Mouse (Mus musculus) adrenal gland, postnatal 0 days (tissue): ENCODE data around the gene Vmn1r177. TPM values are rescaled to one million over a fixed set of nuclear protein-coding genes. Genes with fewer than 3 reads are reported as not detected.

ENCODE experiments used
- polyA plus RNA-seq: library from polyadenylated mRNA; unstranded; fragments of >200 nt; fragmentation: Nextera tagmentation; extraction: Ambion mirVana; gene quantifications from 2 replicates; pipeline ENCODE4 v1.2.1, GENCODE M21; 2015

Gene Vmn1r177
- not detected in 2 replicates for polyA plus RNA-seq

GRCm38 (mm10) chr7:23866349-23866748 lies at the start of gene Vmn1r177:
Vmn1r177 (minus strand) TSS chr7:23866449.

GRCm38 (mm10) chr7:23891709-23892108 lies 25.5 kb upstream of the Vmn1r177 start, which contains the start of gene Vmn1r178:
Vmn1r178 (plus strand) TSS chr7:23892009.

GRCm38 (mm10) chr7:23837272-23837671 lies 29.0 kb downstream of the Vmn1r177 start, which contains the start of gene Vmn1r176:
Vmn1r176 (minus strand) TSS chr7:23837372.

Other genes starting within 250 kb of the Vmn1r177 start
- gene Vmn1r171, start 235.7 kb downstream of the Vmn1r177 start, polyA plus RNA-seq = not detected in 2 replicates
- not detected in 2 replicates for gene Vmn1r172, start 208.1 kb downstream of the Vmn1r177 start, polyA plus RNA-seq
- gene Vmn1r173, start 165.7 kb downstream of the Vmn1r177 start, polyA plus RNA-seq = not detected in 2 replicates
- not detected in 2 replicates for gene Vmn1r174, start 114.2 kb downstream of the Vmn1r177 start, polyA plus RNA-seq
- not detected in 2 replicates for gene Vmn1r175, start 55.8 kb downstream of the Vmn1r177 start, polyA plus RNA-seq
- not detected in 2 replicates for gene Vmn1r176, start 29.1 kb downstream of the Vmn1r177 start, polyA plus RNA-seq
- not detected in 2 replicates for gene Vmn1r178, start 25.6 kb upstream of the Vmn1r177 start, polyA plus RNA-seq
- not detected in 2 replicates for gene Vmn1r179, start 60.5 kb upstream of the Vmn1r177 start, polyA plus RNA-seq
- not detected in 2 replicates for gene Vmn1r180, start 84.2 kb upstream of the Vmn1r177 start, polyA plus RNA-seq
- not detected in 2 replicates for gene Vmn1r181, start 108.2 kb upstream of the Vmn1r177 start, polyA plus RNA-seq
- gene V1rd19, start 135.2 kb upstream of the Vmn1r177 start, polyA plus RNA-seq = not detected in 2 replicates
- not detected in 2 replicates for gene Vmn1r183, start 186.8 kb upstream of the Vmn1r177 start, polyA plus RNA-seq
- 9.4 and 9.9 TPM in 2 replicates for gene Zfp180, start 215.5 kb upstream of the Vmn1r177 start, polyA plus RNA-seq
- gene Zfp112, start 245.9 kb upstream of the Vmn1r177 start, polyA plus RNA-seq = 4.4 and 5.7 TPM in 2 replicates